Mouse (Mus musculus) midbrain, embryonic 14.5 days (tissue): ENCODE measurements around the gene Gm43638. TPM values are rescaled to one million over a fixed set of nuclear protein-coding genes. Genes with fewer than 3 reads are reported as not detected.

ENCODE experiments used
- polyA plus RNA-seq: library from polyadenylated mRNA; unstranded; fragments of >200 nt; fragmentation: Nextera tagmentation; extraction: Ambion mirVana; gene quantifications from 2 replicates; pipeline ENCODE4 v1.2.1, GENCODE M21; 2014

Gene Gm43638
- polyA plus RNA-seq, 1 experiment from 2014 or later = not detected

Other genes with a start within 250 kb of the Gm43638 start
- not detected in 2 replicates for gene Ugt2b37, start 232.0 kb downstream of the Gm43638 start, polyA plus RNA-seq
- gene Ugt2a3, start 149.6 kb downstream of the Gm43638 start, polyA plus RNA-seq = not detected in 2 replicates
- gene Ugt2b38, start 62.6 kb downstream of the Gm43638 start, polyA plus RNA-seq = not detected in 2 replicates
- gene Ugt2a2, start 4.5 kb downstream of the Gm43638 start, polyA plus RNA-seq = not detected in 2 replicates
- not detected in 2 replicates for gene Ugt2a1, start 4.1 kb upstream of the Gm43638 start, polyA plus RNA-seq
- not detected in 2 replicates for gene Sult1b1, start 51.4 kb upstream of the Gm43638 start, polyA plus RNA-seq
- gene Sult1d1, start 82.2 kb upstream of the Gm43638 start, polyA plus RNA-seq = not detected in 2 replicates
- gene Sult1e1, start 104.8 kb upstream of the Gm43638 start, polyA plus RNA-seq = not detected in 2 replicates
- gene Csn1s1, start 179.4 kb upstream of the Gm43638 start, polyA plus RNA-seq = not detected in 2 replicates
- gene Csn2, start 212.8 kb upstream of the Gm43638 start, polyA plus RNA-seq = not detected in 2 replicates